Mouse (Mus musculus): Measurements from ENCODE around the gene Pilrb1.

The Pilrb1 gene

GRCm38 (mm10) chr5:137826421-137826820, 31.5 kb downstream of the Pilrb1 start:
- DNase-seq: no peak

DNA sequence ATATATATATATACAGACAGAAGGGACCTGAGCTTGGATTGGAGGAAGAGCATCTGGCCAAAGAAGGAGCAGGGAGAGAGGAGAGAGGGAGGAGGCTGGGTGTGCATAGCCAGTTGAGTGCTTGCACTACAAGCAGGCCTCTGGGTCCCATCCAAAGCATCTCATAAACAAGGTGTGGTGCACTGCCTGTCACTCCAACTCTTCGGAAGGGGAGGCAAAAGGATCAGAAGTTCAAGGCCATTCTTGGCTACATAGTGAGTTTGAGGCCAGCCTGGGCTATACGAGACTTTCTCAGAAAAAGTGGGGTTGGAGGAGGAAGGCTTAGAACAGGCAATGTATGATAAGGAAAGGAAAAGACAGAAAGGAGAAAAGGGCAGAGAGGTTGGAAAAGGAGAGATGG, 31.9 kb downstream of the Pilrb1 start:
- DNase-seq: no peak

DNA sequence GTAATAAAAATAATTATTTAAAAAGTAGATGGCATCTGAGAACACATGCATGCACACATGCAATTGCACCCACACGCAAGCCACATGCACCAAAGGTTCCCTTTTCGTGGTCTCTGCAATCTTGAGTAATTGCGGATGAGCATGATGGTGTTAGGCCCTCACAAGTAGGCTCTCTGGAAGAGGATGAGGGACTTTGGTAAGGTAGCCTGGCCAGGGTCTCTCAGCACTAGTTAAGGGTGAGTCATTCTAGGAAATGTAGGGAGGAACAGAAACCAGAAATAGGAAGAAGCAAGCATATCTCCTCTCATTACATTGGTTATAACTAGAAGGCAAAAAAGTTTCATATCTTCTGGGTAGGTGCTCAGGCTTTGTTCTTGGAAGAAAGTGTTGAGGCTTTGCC, 32.9 kb downstream of the Pilrb1 start:
- DNase-seq: peak; percentile 42

DNA sequence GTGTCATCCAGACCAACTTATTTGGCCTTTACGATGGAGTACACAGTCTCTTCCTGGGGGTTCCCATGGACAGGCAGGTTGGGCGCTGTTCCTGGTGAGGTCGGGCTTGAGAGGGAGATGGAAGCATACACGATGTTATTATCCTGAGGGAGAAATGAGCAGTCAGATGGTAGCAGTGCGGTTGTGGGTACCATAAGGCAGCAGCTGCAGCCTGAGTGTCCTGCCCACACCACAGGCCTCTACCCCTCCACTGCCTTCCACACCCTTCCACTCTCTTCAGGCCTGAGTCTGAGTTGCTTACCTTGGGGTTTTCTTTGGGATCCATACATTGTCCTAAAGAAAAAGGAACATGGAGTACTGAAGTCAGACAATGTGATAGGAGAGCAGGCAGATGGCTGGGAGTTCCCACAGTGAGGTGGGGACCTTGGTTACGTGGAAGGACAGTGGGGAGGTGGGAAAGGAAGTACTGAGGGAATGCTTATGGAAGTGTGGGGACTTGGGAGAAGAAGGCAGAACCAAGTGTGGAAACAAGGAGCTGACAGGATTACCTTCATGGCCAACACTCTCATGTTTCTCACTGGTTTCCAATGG, 34.4 kb downstream of the Pilrb1 start:
- DNase-seq: no peak

DNA sequence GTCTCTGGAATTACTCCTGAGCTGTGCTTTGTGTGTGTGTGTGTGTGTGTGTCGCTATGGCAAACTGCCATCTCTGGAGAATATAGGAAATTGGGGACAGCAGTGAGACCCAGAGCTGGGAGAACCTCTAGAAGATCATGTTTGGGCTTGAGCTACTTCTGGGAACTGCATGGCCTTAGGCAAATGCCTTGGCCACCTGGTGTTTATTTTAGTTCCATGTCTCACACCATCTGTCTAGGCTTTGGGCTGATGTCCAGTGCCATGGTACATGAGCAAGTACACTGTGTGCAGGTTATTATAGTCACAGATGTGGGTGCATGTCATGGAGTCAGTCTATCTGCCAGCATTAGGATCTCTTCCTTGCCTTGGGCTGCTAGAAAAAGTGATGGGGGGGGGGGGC, 35.3 kb downstream of the Pilrb1 start:
- DNase-seq: no peak

GRCm38 (mm10) chr5:137822126-137822525, 35.8 kb downstream of the Pilrb1 start:
- DNase-seq: no peak

- DNase-seq: no peak
These were observed 40.3 kb downstream of the Pilrb1 start for GRCm38 (mm10) chr5:137817466-137818222.

DNA sequence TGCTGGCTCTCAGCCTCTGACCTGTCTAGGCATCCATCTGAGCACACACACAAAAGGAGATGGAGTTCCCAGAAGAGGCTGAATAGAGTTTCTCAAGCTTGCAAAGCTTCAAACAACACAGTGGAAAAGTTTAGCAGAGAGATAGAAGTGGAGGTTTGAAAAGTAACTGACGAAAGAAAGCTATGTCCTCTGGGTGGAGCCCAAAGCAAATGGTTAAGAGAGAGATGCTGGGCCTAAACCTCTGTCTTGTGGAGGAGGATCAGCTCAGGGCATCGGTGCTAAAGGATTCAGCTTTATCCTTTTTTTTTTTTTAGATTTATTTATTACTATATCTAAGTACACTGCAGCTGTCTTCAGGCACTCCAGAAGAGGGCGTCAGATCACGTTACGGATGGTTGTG, 49.6 kb downstream of the Pilrb1 start:
- no peak for DNase-seq

- no peak for DNase-seq
These were observed 51.7 kb downstream of the Pilrb1 start for GRCm38 (mm10) chr5:137806158-137806557.
